Mouse (Mus musculus) kidney, postnatal 0 days (tissue): ENCODE data around the gene Dpyd. TPM values are rescaled to one million over a fixed set of nuclear protein-coding genes. Genes with fewer than 3 reads are reported as not detected.

Experiments used
- ATAC-seq: fragments of 200-750 bp; cut with Nextera tagmentation; replicated peaks from 2 replicates; pipeline ENCODE4 v1.8.0; 2017; ENCODE audit warnings: low read depth, moderate number of reproducible peaks, moderate TSS enrichment, moderate library complexity; ENCODE audit not compliant: low FRiP score
- DNase-seq: peaks from one replicate; pipeline ENCODE4 v3.0.0-alpha.2; 2016; ENCODE audit warnings: low spot score
- H3K27ac ChIP-seq: fragments of 300-500 bp; sonication (generic); 2 replicates; pipeline ENCODE4 v1.5.1; 2014; ENCODE audit warnings: mild to moderate bottlenecking
- H3K27me3 ChIP-seq: fragments of 300-500 bp; sonication (generic); 2 replicates; pipeline ENCODE4 v1.6.1; 2014; ENCODE audit warnings: low read length, mixed read lengths; ENCODE audit not compliant: insufficient read depth
- H3K36me3 ChIP-seq: fragments of 300-500 bp; sonication (generic); 2 replicates; pipeline ENCODE4 v1.6.1; 2014; ENCODE audit warnings: low read length, mixed read lengths; ENCODE audit not compliant: insufficient read depth
- H3K4me1 ChIP-seq: fragments of 300-500 bp; sonication (generic); replicated peaks from 2 replicates; pipeline ENCODE4 v1.6.1; 2014; ENCODE audit warnings: antibody characterized with exemption, low read length, mixed read lengths; ENCODE audit not compliant: insufficient read depth
- H3K4me2 ChIP-seq: fragments of 300-500 bp; sonication (generic); 2 replicates; pipeline ENCODE4 v1.6.1; 2014; ENCODE audit warnings: mild to moderate bottlenecking, low read length, moderate library complexity, mixed read lengths
- H3K4me3 ChIP-seq: fragments of 300-500 bp; sonication (generic); replicated peaks from 2 replicates; pipeline ENCODE4 v1.5.1; 2014; ENCODE audit warnings: low read depth, low read length
- H3K9ac ChIP-seq: fragments of 300-500 bp; sonication (generic); 2 replicates; pipeline ENCODE4 v1.6.1; 2014; ENCODE audit warnings: low read depth, low read length
- H3K9me3 ChIP-seq: fragments of 300-500 bp; sonication (generic); replicated peaks from 2 replicates; pipeline ENCODE4 v1.6.1; 2016; ENCODE audit warnings: low read length, inconsistent platforms, mixed read lengths
- CTCF ChIP-seq: IDR thresholded peaks from 2 replicates; pipeline ENCODE4 v1.5.1; 2016; ENCODE audit warnings: antibody characterized with exemption, low read depth, mild to moderate bottlenecking, moderate library complexity
- WGBS: fragments of 180-500 bp; shearing (Covaris S2); extraction: QIAGEN DNeasy Blood & Tissue Kit; methylation state at CpG from one replicate; pipeline ENCODE4 v1.1.7; 2014; 5-methylcytosine and 5-hydroxymethylcytosine counted together
- polyA plus RNA-seq: library from polyadenylated mRNA; unstranded; fragments of >200 nt; fragmentation: Nextera tagmentation; extraction: Ambion mirVana; gene quantifications from 2 replicates; pipeline ENCODE4 v1.2.1, GENCODE M21; 2015

The Dpyd gene
- polyA plus RNA-seq, 1 experiment from 2014 or later, result 3.9 TPM

GRCm38 (mm10) chr3:118562311-118562671 is 362 bp downstream of the Dpyd start:
- TF ChIP-seq CTCF, result no peak
- WGBS, result 0% methylated on average over 16 of the region's 18 CpGs
- no peak overlapping the region for H3K27ac ChIP-seq
- H3K36me3 ChIP-seq, result no peaks in the 10 kb centered on the region
- no peaks in the 10 kb centered on the region for H3K9me3 ChIP-seq
- peak overlapping the region; percentile 65 for H3K9ac ChIP-seq
- peak overlapping the region; percentile 77 for H3K4me3 ChIP-seq
- peak; percentile 44 for DNase-seq
- peak; percentile 87 for ATAC-seq
- H3K4me2 ChIP-seq, result peak overlapping the region; percentile 95
- H3K27me3 ChIP-seq, result no peaks in the 10 kb centered on the region
- no peaks in the 10 kb centered on the region for H3K4me1 ChIP-seq

GRCm38 (mm10) chr3:118566779-118567178 is 4.8 kb downstream of the Dpyd start:
- 43% methylated on average over 5 of the region's 5 CpGs for WGBS
- Histone ChIP-seq H3K27ac (no peak overlapping the region), H3K9ac (no peak overlapping the region), H3K4me2 (no peak overlapping the region), H3K4me1 (no peaks in the 10 kb centered on the region), H3K4me3 (no peak overlapping the region), H3K27me3 (no peaks in the 10 kb centered on the region), H3K36me3 (no peaks in the 10 kb centered on the region), H3K9me3 (no peaks in the 10 kb centered on the region)
- no peak for TF ChIP-seq CTCF
- ATAC-seq (no peak), DNase-seq (no peak)

DNA sequence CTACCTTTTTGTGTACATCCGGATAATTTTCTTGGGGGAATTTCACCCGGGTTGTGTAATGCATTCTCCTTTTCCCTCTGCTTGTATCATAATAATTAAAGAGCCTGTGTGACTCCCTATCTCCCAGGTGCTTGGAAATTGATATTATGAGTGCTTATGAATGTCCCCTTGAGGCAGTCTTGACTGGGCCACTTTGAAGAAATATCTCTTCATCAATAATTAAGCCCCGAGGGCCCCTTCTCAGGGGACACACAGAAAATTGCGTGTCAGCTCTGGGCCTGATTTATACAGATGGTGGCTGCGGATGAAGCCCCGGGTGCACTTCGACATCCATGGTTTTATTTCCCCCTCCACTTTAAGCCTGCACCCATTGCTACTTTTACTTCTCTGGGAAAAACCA is 8.3 kb downstream of the Dpyd start:
- no peak overlapping the region for H3K9ac ChIP-seq
- H3K27me3 ChIP-seq, result no peaks in the 10 kb centered on the region
- no peak overlapping the region for H3K4me2 ChIP-seq
- H3K36me3 ChIP-seq, result no peaks in the 10 kb centered on the region
- no peak for ATAC-seq
- H3K27ac ChIP-seq, result no peak overlapping the region
- DNase-seq, result no peak
- no peaks in the 10 kb centered on the region for H3K4me1 ChIP-seq
- no peak overlapping the region for H3K4me3 ChIP-seq
- H3K9me3 ChIP-seq, result no peaks in the 10 kb centered on the region
- 76% methylated on average over 7 of the region's 7 CpGs for WGBS
- no peak for TF ChIP-seq CTCF

- H3K4me1 ChIP-seq, result no peaks in the 10 kb centered on the region
- no peaks in the 10 kb centered on the region for H3K27me3 ChIP-seq
- no peak overlapping the region for H3K4me3 ChIP-seq
- H3K9me3 ChIP-seq, result no peaks in the 10 kb centered on the region
- no peak overlapping the region for H3K9ac ChIP-seq
- H3K4me2 ChIP-seq, result no peak overlapping the region
- TF ChIP-seq CTCF, result no peak
- no peak overlapping the region for H3K27ac ChIP-seq
- no peak for ATAC-seq
- DNase-seq, result no peak
- no peaks in the 10 kb centered on the region for H3K36me3 ChIP-seq
- 90% methylated on average over 1 of the region's 1 CpGs for WGBS
Measured at GRCm38 (mm10) chr3:118590559-118590958, 28.6 kb downstream of the Dpyd start.

GRCm38 (mm10) chr3:118594864-118595263 is 32.9 kb downstream of the Dpyd start:
- Histone ChIP-seq H3K27ac (no peak overlapping the region), H3K9me3 (no peaks in the 10 kb centered on the region), H3K4me1 (no peaks in the 10 kb centered on the region), H3K27me3 (no peaks in the 10 kb centered on the region), H3K9ac (no peak overlapping the region), H3K4me2 (no peak overlapping the region), H3K4me3 (no peak overlapping the region), H3K36me3 (no peaks in the 10 kb centered on the region)
- WGBS, result 72% methylated on average over 4 of the region's 4 CpGs
- DNase-seq (no peak), ATAC-seq (no peak)
- TF ChIP-seq CTCF, result no peak

DNA sequence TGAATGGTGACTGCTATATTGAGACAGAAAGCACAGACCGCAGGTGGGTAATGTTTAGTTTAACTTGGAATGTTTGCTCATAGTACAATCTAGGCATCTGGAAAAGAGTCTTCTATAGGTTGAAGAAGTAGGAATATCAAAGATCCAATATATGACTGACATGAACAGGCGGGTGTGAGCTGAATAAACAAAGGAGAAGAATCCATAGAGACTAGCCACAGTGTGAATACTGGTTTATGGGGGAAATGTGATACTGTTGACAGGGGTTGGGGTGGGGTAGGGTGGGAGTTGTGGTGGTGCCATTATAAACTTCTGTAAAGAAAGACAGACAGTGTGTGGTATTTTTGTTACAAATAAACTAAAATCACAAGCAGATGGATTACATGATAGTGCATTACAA is 33.8 kb downstream of the Dpyd start:
- no peak for DNase-seq
- no peak for ATAC-seq
- 73% methylated on average over 2 of the region's 2 CpGs for WGBS

More for the DNA sequence above, 33.8 kb downstream of the Dpyd start:
- no peak for TF ChIP-seq CTCF
- Histone ChIP-seq H3K4me2 (no peak overlapping the region), H3K27ac (no peak overlapping the region), H3K9ac (no peak overlapping the region), H3K9me3 (no peaks in the 10 kb centered on the region), H3K27me3 (no peaks in the 10 kb centered on the region), H3K4me1 (no peaks in the 10 kb centered on the region), H3K36me3 (no peaks in the 10 kb centered on the region), H3K4me3 (no peak overlapping the region)
